Mouse (Mus musculus) cerebellum, adult 18-20 months (tissue): ENCODE data around the gene Apobec4.

Experiments used
- DNase-seq, 2 experiments: peaks; one replicate each; pipeline ENCODE4 v3.0.0; 2021

The Apobec4 gene

GRCm38 (mm10) chr1:152750312-152750965 is at the start of gene Apobec4:
Gene Apobec4 (plus strand): TSS chr1:152750551.
- no peak for DNase-seq

- DNase-seq, result no peak
These were observed 49.3 kb upstream of the Apobec4 start for GRCm38 (mm10) chr1:152701066-152701465.

GRCm38 (mm10) chr1:152702920-152703319 is 47.4 kb upstream of the Apobec4 start:
- no peak for DNase-seq

- no peak for DNase-seq
These were observed 46.4 kb upstream of the Apobec4 start for GRCm38 (mm10) chr1:152703941-152704340.

GRCm38 (mm10) chr1:152707560-152707959 is 42.8 kb upstream of the Apobec4 start:
- DNase-seq, result no peak

- DNase-seq, result no peak
These were observed 39.3 kb upstream of the Apobec4 start for GRCm38 (mm10) chr1:152711037-152711436.

- DNase-seq, result no peak
These were observed 36.4 kb upstream of the Apobec4 start for GRCm38 (mm10) chr1:152713924-152714323.

- DNase-seq, result no peak
These were observed 35.9 kb upstream of the Apobec4 start for GRCm38 (mm10) chr1:152714405-152714804.

- no peak for DNase-seq
These were observed 33.0 kb upstream of the Apobec4 start for GRCm38 (mm10) chr1:152717329-152717728.

GRCm38 (mm10) chr1:152718200-152718599 is 32.2 kb upstream of the Apobec4 start:
- no peak for DNase-seq

- DNase-seq, result no peak
These were observed 29.4 kb upstream of the Apobec4 start for GRCm38 (mm10) chr1:152720969-152721368.

GRCm38 (mm10) chr1:152721535-152722198 is 28.7 kb upstream of the Apobec4 start:
- DNase-seq, result no peak

GRCm38 (mm10) chr1:152724286-152724685 is 26.1 kb upstream of the Apobec4 start:
- DNase-seq, result no peak

GRCm38 (mm10) chr1:152726095-152726494 is 24.3 kb upstream of the Apobec4 start:
- no peak for DNase-seq

GRCm38 (mm10) chr1:152727604-152728236 is 22.6 kb upstream of the Apobec4 start:
- DNase-seq, result no peak

- no peak for DNase-seq
These were observed 11.6 kb upstream of the Apobec4 start for GRCm38 (mm10) chr1:152738793-152739192.

GRCm38 (mm10) chr1:152739374-152739773 is 11.0 kb upstream of the Apobec4 start:
- no peak for DNase-seq

- no peak for DNase-seq
These were observed 7.1 kb upstream of the Apobec4 start for GRCm38 (mm10) chr1:152743095-152743826.

GRCm38 (mm10) chr1:152746426-152746825 is 3.9 kb upstream of the Apobec4 start:
- peak; percentile 82 to 84 for DNase-seq

GRCm38 (mm10) chr1:152749276-152749675 is 1.1 kb upstream of the Apobec4 start:
- DNase-seq, result no peak

- DNase-seq, result no peak
These were observed 11.4 kb downstream of the Apobec4 start for GRCm38 (mm10) chr1:152761791-152762190.

- peak; percentile 98 for DNase-seq
These were observed 15.9 kb downstream of the Apobec4 start, which contains the start of the genes Rgl1 and Arpc5 for GRCm38 (mm10) chr1:152766032-152766772. Gene Rgl1 (minus strand): TSS chr1:152766351. Gene Arpc5 (plus strand): TSS chr1:152766542.
